Mouse (Mus musculus): ENCODE results near the gene Pxn. TPM values are rescaled to one million over a fixed set of nuclear protein-coding genes. Genes with fewer than 3 reads are reported as not detected.
A peak's percentile ranks its signal among the peaks of the same experiment; 100 is the strongest.

Pxn gene
- polyA plus RNA-seq, 2 experiments = 4.8 to 12.9 TPM

- H3K27ac ChIP-seq = peak overlapping the region; percentile 18
- TF ChIP-seq EP300 (IDR thresholded peaks at IDR 0.05; ENCODE audit: low read depth) = no peak
- TF ChIP-seq CTCF (IDR thresholded peaks at IDR 0.05; ENCODE audit: low read depth) = no peak
- H3K36me3 ChIP-seq (replicated peaks; ENCODE audit: control insufficient read depth, insufficient read depth, low read depth) = no peaks in the 10 kb centered on the region
- peak overlapping the region; percentile 48 for H3K9ac ChIP-seq (replicated peaks)
- no peaks in the 10 kb centered on the region for H3K9me3 ChIP-seq (ENCODE audit: control insufficient read depth, low read length)
- H3K4me3 ChIP-seq (ENCODE audit: insufficient read depth in 1 of 2, low read depth in 2 of 2, low read length in 2 of 2) = peak overlapping the region; percentile 38 to 48
- H3K4me2 ChIP-seq (ENCODE audit: low read depth) = peak overlapping the region; percentile 67
- peaks cover 8 to 36% of the 10 kb centered on the region in 2 experiments; a peak in 3 of 4 replicates for H3K4me1 ChIP-seq (replicated peaks; ENCODE audit: control insufficient read depth in 2 of 2, insufficient read depth in 2 of 2, low read length in 1 of 2)
- no peak for DNase-seq (ENCODE audit: low read depth in 3 of 3, low spot score in 3 of 3)
- ATAC-seq (ENCODE audit: insufficient read depth) = peak; percentile 64
- 21% methylated on average over 21 of the region's 21 CpGs for WGBS (ENCODE audit: insufficient replicate concordance)
- H3K27me3 ChIP-seq (ENCODE audit: control insufficient read depth, insufficient read depth, low read length) = no peaks in the 10 kb centered on the region
Measured at GRCm38 (mm10) chr5:115521553-115522461, 15.3 kb downstream of the Pxn start.

GRCm38 (mm10) chr5:115522531-115522930 is 16.1 kb downstream of the Pxn start:
- no peak for ATAC-seq (ENCODE audit: insufficient read depth)
- H3K36me3 ChIP-seq (replicated peaks; ENCODE audit: control insufficient read depth, insufficient read depth, low read depth) = no peaks in the 10 kb centered on the region
- no peak overlapping the region for H3K4me3 ChIP-seq (ENCODE audit: insufficient read depth in 1 of 2, low read depth in 2 of 2, low read length in 2 of 2)
- 76% methylated on average over 4 of the region's 4 CpGs for WGBS (ENCODE audit: insufficient replicate concordance)
- no peak for TF ChIP-seq CTCF (IDR thresholded peaks at IDR 0.05; ENCODE audit: low read depth)
- TF ChIP-seq EP300 (IDR thresholded peaks at IDR 0.05; ENCODE audit: low read depth) = no peak
- H3K4me1 ChIP-seq (replicated peaks; ENCODE audit: control insufficient read depth in 2 of 2, insufficient read depth in 2 of 2, low read length in 1 of 2) = peaks cover 8 to 36% of the 10 kb centered on the region in 2 experiments; a peak in 3 of 4 replicates
- H3K27ac ChIP-seq = no peak overlapping the region
- no peak for DNase-seq (ENCODE audit: low read depth in 3 of 3, low spot score in 3 of 3)
- H3K27me3 ChIP-seq (ENCODE audit: control insufficient read depth, insufficient read depth, low read length) = no peaks in the 10 kb centered on the region
- H3K9ac ChIP-seq (replicated peaks) = no peak overlapping the region
- no peaks in the 10 kb centered on the region for H3K9me3 ChIP-seq (ENCODE audit: control insufficient read depth, low read length)
- H3K4me2 ChIP-seq (ENCODE audit: low read depth) = peak overlapping the region; percentile 67

GRCm38 (mm10) chr5:115522981-115523499 is 16.6 kb downstream of the Pxn start:
- no peaks in the 10 kb centered on the region for H3K9me3 ChIP-seq (ENCODE audit: control insufficient read depth, low read length)
- 54% methylated on average over 15 of the region's 15 CpGs for WGBS (ENCODE audit: insufficient replicate concordance)
- peaks cover 8 to 36% of the 10 kb centered on the region in 2 experiments; a peak in 3 of 4 replicates for H3K4me1 ChIP-seq (replicated peaks; ENCODE audit: control insufficient read depth in 2 of 2, insufficient read depth in 2 of 2, low read length in 1 of 2)
- no peaks in the 10 kb centered on the region for H3K36me3 ChIP-seq (replicated peaks; ENCODE audit: control insufficient read depth, insufficient read depth, low read depth)
- H3K4me2 ChIP-seq (ENCODE audit: low read depth) = no peak overlapping the region
- no peak for TF ChIP-seq EP300 (IDR thresholded peaks at IDR 0.05; ENCODE audit: low read depth)
- TF ChIP-seq CTCF (IDR thresholded peaks at IDR 0.05; ENCODE audit: low read depth) = no peak
- H3K27me3 ChIP-seq (ENCODE audit: control insufficient read depth, insufficient read depth, low read length) = no peaks in the 10 kb centered on the region
- H3K4me3 ChIP-seq (ENCODE audit: insufficient read depth in 1 of 2, low read depth in 2 of 2, low read length in 2 of 2) = no peak overlapping the region
- ATAC-seq (ENCODE audit: insufficient read depth) (no peak), DNase-seq (ENCODE audit: low read depth in 3 of 3, low spot score in 3 of 3) (no peak)
- no peak overlapping the region for H3K27ac ChIP-seq
- H3K9ac ChIP-seq (replicated peaks) = no peak overlapping the region

GRCm38 (mm10) chr5:115523971-115524370 is 17.5 kb downstream of the Pxn start:
- no peak overlapping the region for H3K4me2 ChIP-seq (ENCODE audit: low read depth)
- ATAC-seq (ENCODE audit: insufficient read depth) (no peak), DNase-seq (ENCODE audit: low read depth in 3 of 3, low spot score in 3 of 3) (no peak)
- no peak overlapping the region for H3K9ac ChIP-seq (replicated peaks)
- H3K27ac ChIP-seq = no peak overlapping the region
- peaks cover 8 to 39% of the 10 kb centered on the region in 2 experiments; a peak in 3 of 4 replicates for H3K4me1 ChIP-seq (replicated peaks; ENCODE audit: control insufficient read depth in 2 of 2, insufficient read depth in 2 of 2, low read length in 1 of 2)
- no peak overlapping the region for H3K4me3 ChIP-seq (ENCODE audit: insufficient read depth in 1 of 2, low read depth in 2 of 2, low read length in 2 of 2)
- no peak; the same call in 1 of the 2 replicates for TF ChIP-seq CTCF (IDR thresholded peaks at IDR 0.05; ENCODE audit: low read depth)
- no peak for TF ChIP-seq EP300 (IDR thresholded peaks at IDR 0.05; ENCODE audit: low read depth)
- 38% methylated on average over 15 of the region's 15 CpGs for WGBS (ENCODE audit: insufficient replicate concordance)
- H3K9me3 ChIP-seq (ENCODE audit: control insufficient read depth, low read length) = no peaks in the 10 kb centered on the region
- no peaks in the 10 kb centered on the region for H3K27me3 ChIP-seq (ENCODE audit: control insufficient read depth, insufficient read depth, low read length)
- H3K36me3 ChIP-seq (replicated peaks; ENCODE audit: control insufficient read depth, insufficient read depth, low read depth) = no peaks in the 10 kb centered on the region

- Histone ChIP-seq H3K4me1 (replicated peaks; ENCODE audit: control insufficient read depth in 2 of 2, insufficient read depth in 2 of 2, low read length in 1 of 2) (peaks cover 8 to 42% of the 10 kb centered on the region in 2 experiments; a peak in 3 of 4 replicates), H3K9me3 (ENCODE audit: control insufficient read depth, low read length) (no peaks in the 10 kb centered on the region), H3K4me2 (ENCODE audit: low read depth) (no peak overlapping the region), H3K27ac (no peak overlapping the region), H3K36me3 (replicated peaks; ENCODE audit: control insufficient read depth, insufficient read depth, low read depth) (no peaks in the 10 kb centered on the region), H3K27me3 (ENCODE audit: control insufficient read depth, insufficient read depth, low read length) (no peaks in the 10 kb centered on the region), H3K4me3 (ENCODE audit: insufficient read depth in 1 of 2, low read depth in 2 of 2, low read length in 2 of 2) (no peak overlapping the region), H3K9ac (replicated peaks) (no peak overlapping the region)
- DNase-seq (ENCODE audit: low read depth in 3 of 3, low spot score in 3 of 3) = no peak
- 50% methylated on average over 12 of the region's 12 CpGs for WGBS (ENCODE audit: insufficient replicate concordance)
- no peak for TF ChIP-seq CTCF (IDR thresholded peaks at IDR 0.05; ENCODE audit: low read depth)
- no peak for TF ChIP-seq EP300 (IDR thresholded peaks at IDR 0.05; ENCODE audit: low read depth)
- ATAC-seq (ENCODE audit: insufficient read depth) = no peak
Measured at GRCm38 (mm10) chr5:115524471-115524870, 18.0 kb downstream of the Pxn start.

All from liver, embryonic 14.5 days (tissue).